Mouse (Mus musculus): ENCODE data around the gene Cdkn1a.

GRCm38 (mm10) chr17:29100627-29101026 lies 9.9 kb downstream of the Cdkn1a start:
- TF ChIP-seq CTCF (IDR thresholded peaks at IDR 0.05; ENCODE audit: control insufficient read depth, insufficient read depth, insufficient replicate concordance, low read depth, low read length) (no peak), POLR2A (IDR thresholded peaks at IDR 0.05; ENCODE audit: control insufficient read depth, low read depth, low read length) (no peak)

Measured in testis, adult 2 months (tissue).